Mouse (Mus musculus): Measurements from ENCODE around the gene Aadacl3. TPM values are rescaled to one million over a fixed set of nuclear protein-coding genes. Genes with fewer than 3 reads are reported as not detected.

Aadacl3 gene
- polyA plus RNA-seq (2012; rRNA removed) = not detected in 2 replicates

GRCm38 (mm10) chr4:144463656-144464055 is at the start of gene Aadacl3:
Gene Aadacl3, minus strand, starts transcription at chr4:144463756.

GRCm38 (mm10) chr4:144453217-144453616 is 10.3 kb downstream of the Aadacl3 start, which contains the start of gene Gm9944:
Gene Gm9944, minus strand, starts transcription at chr4:144453317.

GRCm38 (mm10) chr4:144438672-144439071 is 24.9 kb downstream of the Aadacl3 start, which contains the start of gene 1700012P22Rik:
Gene 1700012P22Rik, minus strand, starts transcription at chr4:144438772.

GRCm38 (mm10) chr4:144408290-144408689 is 55.3 kb downstream of the Aadacl3 start, which contains the start of gene Pramef12:
Gene Pramef12, minus strand, starts transcription at chr4:144408464.

Other genes with a start within 250 kb of the Aadacl3 start
- gene Pramel5, start 183.3 kb downstream of the Aadacl3 start, polyA plus RNA-seq (2012; rRNA removed) = not detected in 2 replicates
- gene Gm13128, start 133.5 kb downstream of the Aadacl3 start, polyA plus RNA-seq (2012; rRNA removed) = not detected in 2 replicates
- not detected in 2 replicates for gene Gm13119, start 105.8 kb downstream of the Aadacl3 start, polyA plus RNA-seq (2012; rRNA removed)
- 1.3 and 1.8 TPM in 2 replicates for gene Pramef20, start 85.8 kb downstream of the Aadacl3 start, polyA plus RNA-seq (2012; rRNA removed)
- gene Pramef12, start 55.3 kb downstream of the Aadacl3 start, polyA plus RNA-seq (2012; rRNA removed) = 7.2 and 8.8 TPM in 2 replicates
- gene 1700012P22Rik, start 25.0 kb downstream of the Aadacl3 start, polyA plus RNA-seq (2012; rRNA removed) = 0.50 and 0.55 TPM in 2 replicates
- not detected in 2 replicates for gene Gm9944, start 10.4 kb downstream of the Aadacl3 start, polyA plus RNA-seq (2012; rRNA removed)
- not detected in 2 replicates for gene 9430007A20Rik, start 56.1 kb upstream of the Aadacl3 start, polyA plus RNA-seq (2012; rRNA removed)
- not detected in 2 replicates for gene Gm13124, start 101.4 kb upstream of the Aadacl3 start, polyA plus RNA-seq (2012; rRNA removed)
- gene Aadacl4, start 150.0 kb upstream of the Aadacl3 start, polyA plus RNA-seq (2012; rRNA removed) = not detected in 2 replicates
- gene Gm436, start 222.6 kb upstream of the Aadacl3 start, polyA plus RNA-seq (2012; rRNA removed) = not detected in 2 replicates